Mouse (Mus musculus) MEL (cell line): ENCODE data around the gene Cemip. TPM values are rescaled to one million over a fixed set of nuclear protein-coding genes. Genes with fewer than 3 reads are reported as not detected.

ENCODE experiments used
- DNase-seq: peaks from one replicate; pipeline ENCODE4 v3.0.0; 2011; ENCODE audit warnings: low read depth, low spot score
- H3K27ac ChIP-seq: 2 replicates; pipeline ENCODE4 v1.5.1; 2012; ENCODE audit warnings: low read depth, mild to moderate bottlenecking, control low read depth, low read length, moderate library complexity; ENCODE audit not compliant: control insufficient read depth
- H3K27me3 ChIP-seq, 2 experiments: fragments of 150-350 bp in 1 of 2; sonication (generic) in 1 of 2; 2 replicates each; pipeline ENCODE4 v1.6.1; 2012; ENCODE audit warnings: low read length in 2 of 2, mild to moderate bottlenecking in 2 of 2, improper control_type of control experiment in 1 of 2, moderate library complexity in 1 of 2; ENCODE audit not compliant: insufficient read depth in 2 of 2, control insufficient read depth in 1 of 2
- H3K36me3 ChIP-seq, 2 experiments: 2 replicates each; pipeline ENCODE4 v1.6.1; 2012 to 2014; ENCODE audit warnings: low read length in 2 of 2, improper control_type of control experiment in 1 of 2, inconsistent platforms in 1 of 2, mild to moderate bottlenecking in 1 of 2; ENCODE audit not compliant: insufficient read depth in 2 of 2, control insufficient read depth in 1 of 2
- H3K4me1 ChIP-seq, 2 experiments: fragments of 150-350 bp in 1 of 2; sonication (generic) in 1 of 2; 2 replicates each; pipeline ENCODE4 v1.6.1; 2012; ENCODE audit warnings: low read length in 2 of 2, improper control_type of control experiment in 1 of 2, mild to moderate bottlenecking in 1 of 2; ENCODE audit not compliant: insufficient read depth in 2 of 2, control insufficient read depth in 1 of 2
- H3K4me3 ChIP-seq, 2 experiments: fragments of 150-350 bp in 1 of 2; sonication (generic) in 1 of 2; 2 replicates each; pipeline ENCODE4 v1.5.1; 2012; ENCODE audit warnings: low read depth in 2 of 2, low read length in 2 of 2, mild to moderate bottlenecking in 2 of 2, moderate library complexity in 2 of 2, control low read depth in 1 of 2, improper control_type of control experiment in 1 of 2; ENCODE audit not compliant: control insufficient read depth in 1 of 2, insufficient read depth in 1 of 2
- H3K79me2 ChIP-seq: 2 replicates; pipeline ENCODE4 v1.6.1; 2012; ENCODE audit warnings: mild to moderate bottlenecking, low read length, moderate library complexity; ENCODE audit not compliant: control insufficient read depth, poor library complexity, insufficient read depth
- H3K9ac ChIP-seq: 2 replicates; pipeline ENCODE4 v1.6.1; 2012; ENCODE audit warnings: low read depth, mild to moderate bottlenecking, control low read depth, low read length, moderate library complexity; ENCODE audit not compliant: control insufficient read depth, poor library complexity, severe bottlenecking
- H3K9me3 ChIP-seq: fragments of 150-350 bp; sonication (generic); replicated peaks from 2 replicates; pipeline ENCODE4 v1.6.1; 2012; ENCODE audit warnings: mild to moderate bottlenecking, low read length, improper control_type of control experiment, moderate library complexity; ENCODE audit not compliant: insufficient read depth
- BHLHE40 ChIP-seq: IDR thresholded peaks from 2 replicates; pipeline ENCODE4 v1.6.1; 2012; ENCODE audit warnings: low read depth, mild to moderate bottlenecking, inconsistent platforms, low read length, improper control_type of control experiment, borderline replicate concordance
- CHD2 ChIP-seq: IDR thresholded peaks from 2 replicates; pipeline ENCODE4 v1.6.1; 2011; ENCODE audit warnings: low read length, improper control_type of control experiment
- CTCF ChIP-seq, 3 experiments: IDR thresholded peaks in 2 of 3; conservative IDR thresholded peaks in 1 of 3; 2 replicates each; pipeline ENCODE4 v1.5.1; 2011 to 2012; ENCODE audit warnings: low read length in 3 of 3, low read depth in 2 of 3, mild to moderate bottlenecking in 2 of 3, improper control_type of control experiment in 1 of 3, inconsistent platforms in 1 of 3, mixed read lengths in 1 of 3, moderate library complexity in 1 of 3; ENCODE audit not compliant: control insufficient read depth in 1 of 3, insufficient read depth in 1 of 3, poor library complexity in 1 of 3, severe bottlenecking in 1 of 3
- E2F4 ChIP-seq: IDR thresholded peaks from 2 replicates; pipeline ENCODE4 v1.6.1; 2011; ENCODE audit warnings: low read depth, low read length, improper control_type of control experiment, borderline replicate concordance
- EP300 ChIP-seq, 2 experiments: IDR thresholded peaks; 2 replicates each; pipeline ENCODE4 v1.6.1; 2011; ENCODE audit warnings: improper control_type of control experiment in 2 of 2, low read length in 2 of 2, low read depth in 1 of 2, mild to moderate bottlenecking in 1 of 2
- ETS1 ChIP-seq: IDR thresholded peaks from 2 replicates; pipeline ENCODE4 v1.6.1; 2012; ENCODE audit warnings: low read depth, mild to moderate bottlenecking, inconsistent platforms, low read length, improper control_type of control experiment, moderate library complexity
- GATA1 ChIP-seq: IDR thresholded peaks from 2 replicates; pipeline ENCODE4 v1.6.1; 2011; ENCODE audit warnings: low read depth, low read length, improper control_type of control experiment
- MYB ChIP-seq: IDR thresholded peaks from 2 replicates; pipeline ENCODE4 v1.6.1; 2011; ENCODE audit warnings: mild to moderate bottlenecking, low read depth, low read length, improper control_type of control experiment
- MYC ChIP-seq: IDR thresholded peaks from 2 replicates; pipeline ENCODE4 v1.6.1; 2011; ENCODE audit warnings: low read depth, mild to moderate bottlenecking, low read length, improper control_type of control experiment, moderate library complexity
- NELFE ChIP-seq: IDR thresholded peaks from 2 replicates; pipeline ENCODE4 v1.6.1; 2011; ENCODE audit warnings: low read depth, low read length, improper control_type of control experiment
- POLR2AphosphoS2 ChIP-seq: IDR thresholded peaks from 2 replicates; pipeline ENCODE4 v1.6.1; 2011; ENCODE audit warnings: low read length, improper control_type of control experiment
- RAD21 ChIP-seq: IDR thresholded peaks from 2 replicates; pipeline ENCODE4 v1.6.1; 2011; ENCODE audit warnings: mild to moderate bottlenecking, low read depth, low read length, improper control_type of control experiment
- RCOR1 ChIP-seq: IDR thresholded peaks from 2 replicates; pipeline ENCODE4 v1.6.1; 2012; ENCODE audit warnings: low read depth, mild to moderate bottlenecking, inconsistent platforms, low read length, improper control_type of control experiment
- SMC3 ChIP-seq: IDR thresholded peaks from 2 replicates; pipeline ENCODE4 v1.6.1; 2011; ENCODE audit warnings: low read depth, low read length, improper control_type of control experiment
- USF1 ChIP-seq: IDR thresholded peaks from 2 replicates; pipeline ENCODE4 v1.6.1; 2014; ENCODE audit warnings: low read depth, mild to moderate bottlenecking, inconsistent platforms, low read length, improper control_type of control experiment, moderate library complexity
- polyA plus RNA-seq, 2 experiments: library from polyadenylated mRNA; stranded (reverse) in 1 of 2; unstranded in 1 of 2; fragments of >175 nt in 1 of 2; fragments of >200 nt in 1 of 2; gene quantifications; 2 replicates each; pipeline versions ENCODE4 v1.2.1 to v1.2.4; 2012; ENCODE audit warnings: low replicate concordance in 2 of 2, low read depth in 1 of 2; ENCODE audit not compliant: insufficient read length in 2 of 2, insufficient read depth in 1 of 2, missing spikeins in 1 of 2
- total RNA-seq: library from RNA; depleted of rRNA; stranded (reverse); fragments of 300-350 nt; gene quantifications from 2 replicates; pipeline ENCODE4 v1.2.3, GENCODE M21; 2012

Cemip gene
- total and polyA plus RNA-seq, 3 experiments = not detected

DNA sequence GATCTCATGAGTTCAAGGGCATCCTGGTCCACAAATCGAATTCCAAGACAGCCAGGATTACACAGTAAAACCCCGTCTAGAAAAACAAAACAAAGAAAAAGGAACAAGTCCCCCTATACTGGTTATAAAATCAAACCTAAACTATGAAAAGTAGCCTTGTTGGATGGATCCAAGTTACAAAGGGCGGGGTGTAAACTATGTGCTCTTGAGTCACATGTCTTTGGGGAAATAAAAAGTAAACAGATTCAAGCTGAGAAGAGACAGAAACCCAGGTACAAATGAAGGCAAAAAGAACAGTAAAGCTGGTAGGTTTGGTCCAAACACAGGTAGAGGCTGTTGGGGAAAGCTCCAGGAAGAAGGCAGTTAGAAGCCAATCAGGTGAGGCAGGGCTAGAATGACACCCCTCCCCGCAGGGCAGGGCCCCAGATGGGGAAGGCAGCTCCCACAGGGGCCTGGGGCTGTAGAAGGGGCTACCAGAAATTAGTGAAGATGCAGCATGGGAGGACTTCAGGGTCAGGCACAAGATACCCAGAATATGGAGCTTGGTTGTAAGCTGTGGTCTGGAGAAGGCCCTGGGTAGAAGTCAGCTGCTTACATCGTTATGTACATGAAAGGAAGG is 33.9 kb upstream of the Cemip start:
- Histone ChIP-seq H3K36me3 (peaks cover 0 to 52% of the 10 kb centered on the region in 2 experiments; a peak in 2 of 4 replicates), H3K4me3 (no peak overlapping the region), H3K27me3 (no peaks in the 10 kb centered on the region), H3K79me2 (peaks cover 49% of the 10 kb centered on the region), H3K27ac (no peak overlapping the region), H3K9ac (no peak overlapping the region), H3K4me1 (peaks cover 23 to 44% of the 10 kb centered on the region in 2 experiments), H3K9me3 (no peaks in the 10 kb centered on the region)
- TF ChIP-seq ETS1 (no peak), RAD21 (no peak), BHLHE40 (no peak), CHD2 (no peak), MYB (no peak), E2F4 (no peak), NELFE (no peak), POLR2AphosphoS2 (no peak)
- no peak for DNase-seq

DNA sequence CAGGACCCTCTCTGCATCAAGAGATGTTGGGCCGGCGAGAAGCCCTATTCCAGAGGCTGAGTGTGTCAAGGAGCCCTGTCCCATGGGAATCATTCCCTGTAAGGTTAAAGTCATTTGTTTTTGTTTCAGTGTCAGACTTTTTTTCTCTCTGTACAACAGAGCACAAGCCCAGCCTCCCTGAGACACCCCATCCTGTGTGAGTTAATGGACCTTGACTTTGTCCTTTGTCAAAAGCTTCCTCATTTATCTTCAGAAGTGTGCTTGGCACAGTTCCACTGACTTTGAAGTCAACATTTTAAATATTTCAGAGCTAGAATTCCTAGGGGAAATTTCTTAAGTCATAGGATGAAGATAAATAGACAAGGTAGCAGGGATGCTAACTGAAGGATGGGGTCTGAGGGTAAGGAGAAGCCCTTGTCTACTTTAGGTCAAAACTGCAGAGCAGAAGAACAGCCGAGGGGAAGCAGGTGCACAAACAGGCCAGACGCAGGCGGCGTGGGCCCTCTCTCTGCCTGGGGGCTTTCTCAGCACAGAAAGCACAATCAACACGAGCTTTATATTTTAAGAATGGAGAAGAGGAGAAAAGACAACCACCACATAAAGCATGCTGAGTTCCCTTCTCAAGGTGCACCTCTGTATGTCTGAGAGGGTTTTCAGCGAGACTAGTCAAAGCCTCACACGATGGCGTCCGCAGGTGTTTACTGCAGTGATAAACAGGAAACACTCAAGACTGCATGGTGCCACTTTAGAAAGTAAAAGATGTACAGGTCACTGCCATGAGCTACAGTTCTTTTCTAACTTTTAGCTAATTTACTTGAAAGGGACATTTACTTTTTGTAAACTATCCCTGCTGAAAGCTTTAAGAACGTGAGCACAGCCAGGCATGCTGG is 33.2 kb upstream of the Cemip start:
- H3K4me1 ChIP-seq = peaks cover 23 to 40% of the 10 kb centered on the region in 2 experiments
- no peak for TF ChIP-seq USF1
- TF ChIP-seq SMC3 = no peak
- TF ChIP-seq BHLHE40 = no peak
- TF ChIP-seq EP300 (IDR thresholded peaks at IDR 0.05; ENCODE audit: low read depth in 1 of 2, low read length in 2 of 2) = no peak; a peak in 1 of 4 replicates
- TF ChIP-seq CTCF (IDR thresholded peaks at IDR 0.05 in 2 of 3, conservative IDR thresholded peaks at IDR 0.05 in 1 of 3; ENCODE audit: control insufficient read depth in 1 of 3, insufficient read depth in 1 of 3, low read depth in 2 of 3, low read length in 3 of 3, poor library complexity in 1 of 3, severe bottlenecking in 1 of 3) = no peak
- TF ChIP-seq RCOR1 = no peak
- TF ChIP-seq NELFE = no peak
- TF ChIP-seq MYC = no peak
- no peak for TF ChIP-seq GATA1
- TF ChIP-seq, all 39 proteins: peak for 0
- no peak overlapping the region for H3K4me3 ChIP-seq
- peak; percentile 58 for DNase-seq
- no peak overlapping the region for H3K9ac ChIP-seq
- no peaks in the 10 kb centered on the region for H3K9me3 ChIP-seq
- peaks cover under 1 to 49% of the 10 kb centered on the region in 2 experiments; a peak in 3 of 4 replicates for H3K36me3 ChIP-seq
- H3K27me3 ChIP-seq = no peaks in the 10 kb centered on the region
- 0 out of 2 replicates have a peak overlapping the region, but pooled peaks have one; percentile 12 for H3K27ac ChIP-seq
- peaks cover 48% of the 10 kb centered on the region for H3K79me2 ChIP-seq
